Mouse (Mus musculus) urinary bladder, adult 18-20 months (tissue): Measurements from ENCODE around the gene Ssxb10.
"Not testable (repeated sequence)": the region's sequence is repeated elsewhere in the genome, so short reads cannot be mapped to it uniquely, and the experiment has no call there.

Source experiments
- DNase-seq, 2 experiments: peaks; one replicate each; pipeline ENCODE4 v3.0.0; 2022; ENCODE audit warnings: low spot score in 2 of 2, mixed read lengths in 2 of 2

Gene Ssxb10

DNA sequence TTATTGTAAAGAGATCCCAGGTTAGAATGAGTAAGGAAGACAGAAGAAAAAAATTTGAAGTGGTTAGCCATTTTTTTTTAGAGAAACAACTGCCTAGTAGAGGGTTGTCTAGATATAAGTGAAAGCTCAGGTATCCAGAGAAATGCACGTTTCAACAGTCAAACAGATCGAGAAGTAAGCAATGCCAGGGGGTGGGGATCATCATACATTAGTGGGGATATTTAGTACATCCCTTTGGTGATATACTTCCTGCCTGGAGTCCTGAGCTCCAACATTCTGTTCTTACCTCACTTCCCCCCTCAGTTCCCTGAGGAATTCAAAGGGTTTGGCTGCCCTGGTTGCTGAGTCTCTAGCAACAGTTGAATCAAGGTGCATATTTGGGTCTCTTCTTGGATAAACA, at the start of gene Ssxb10:
Ssxb10 (plus strand) TSS at position 301 of the 400 bp plus-strand sequence.
- DNase-seq = no peak

DNA sequence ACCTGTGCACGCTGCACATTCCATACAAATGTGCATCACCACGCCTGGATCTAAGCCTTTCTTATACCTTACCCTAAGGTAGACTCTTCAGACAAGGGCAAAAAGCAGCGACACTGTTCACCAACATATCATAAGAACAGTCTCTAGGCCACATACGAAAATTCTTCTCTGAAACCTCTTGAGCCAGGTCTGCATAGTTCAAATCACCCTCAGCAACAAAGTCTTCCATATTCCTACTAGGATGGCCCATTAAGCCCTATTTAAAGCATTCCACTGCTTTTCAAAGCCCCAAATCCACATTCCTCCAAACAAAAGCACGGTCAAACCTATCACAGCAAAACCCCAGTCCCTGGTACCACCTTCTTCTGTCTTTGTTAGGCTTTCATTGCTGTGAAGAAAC, 38.6 kb upstream of the Ssxb10 start:
- DNase-seq = no peak

GRCm38 (mm10) chrX:8309302-8309701, 17.9 kb upstream of the Ssxb10 start:
- no peak for DNase-seq

- DNase-seq = peak; percentile 25 to 37
Measured at GRCm38 (mm10) chrX:8314905-8315304, 12.3 kb upstream of the Ssxb10 start.

- DNase-seq = not testable (repeated sequence)
Measured at GRCm38 (mm10) chrX:8366678-8367077, 39.5 kb downstream of the Ssxb10 start, which contains the start of gene Ssxb9. Gene Ssxb9 (plus strand): TSS chrX:8366978.
